Mouse (Mus musculus) cerebellum, adult 2 months (tissue): ENCODE data around the gene Disp3.

ENCODE experiments used
- CTCF ChIP-seq: fragments of 200-500 bp; IDR thresholded peaks from 2 replicates; pipeline ENCODE4 v1.5.1; 2011; ENCODE audit warnings: low read depth, mild to moderate bottlenecking, control low read depth, low read length, moderate library complexity, borderline replicate concordance; ENCODE audit not compliant: insufficient read depth
- POLR2A ChIP-seq: fragments of 200-500 bp; IDR thresholded peaks from 2 replicates; pipeline ENCODE4 v1.6.1; 2011; ENCODE audit warnings: low read length, control low read depth, borderline replicate concordance; ENCODE audit not compliant: insufficient read depth

DNA sequence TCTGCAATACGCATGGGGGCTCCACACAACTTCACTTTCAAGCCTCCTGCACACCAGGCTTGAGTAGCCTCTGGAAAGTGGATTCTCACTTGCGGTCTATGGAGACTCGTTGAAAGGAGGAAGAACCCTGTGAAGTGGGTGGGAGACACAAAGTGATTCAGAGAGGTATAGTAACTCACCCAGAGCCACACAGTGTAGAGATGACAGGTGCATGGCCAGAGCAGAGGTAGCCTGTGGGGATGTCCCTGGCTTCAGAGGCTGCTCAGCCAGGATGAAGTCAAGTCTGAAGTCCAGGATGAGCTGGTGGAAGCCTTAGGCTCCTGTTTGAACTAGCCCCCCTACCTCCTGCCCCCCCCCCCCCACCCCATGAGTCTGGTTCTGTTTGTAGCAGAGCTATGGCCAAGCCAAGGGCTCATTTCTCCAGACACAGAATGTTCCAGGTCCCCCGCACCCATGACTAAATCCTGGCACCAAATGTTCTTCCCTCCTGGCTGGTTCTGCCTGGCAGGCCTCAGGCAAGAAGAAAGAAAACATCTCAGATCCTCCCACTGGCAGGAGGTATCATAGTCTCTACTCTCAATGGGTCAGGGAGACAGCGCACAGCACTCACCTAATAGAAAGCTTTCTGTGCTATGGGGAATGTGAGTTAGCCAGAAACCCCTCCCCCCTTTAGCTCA, 73.2 kb downstream of the Disp3 start:
- no peak for TF ChIP-seq CTCF
- no peak for TF ChIP-seq POLR2A
